Mouse (Mus musculus) midbrain, embryonic 12.5 days (tissue): Measurements from ENCODE around the gene Ckap2l. TPM values are rescaled to one million over a fixed set of nuclear protein-coding genes. Genes with fewer than 3 reads are reported as not detected.

ENCODE experiments used
- polyA plus RNA-seq: library from polyadenylated mRNA; unstranded; fragments of >200 nt; fragmentation: Nextera tagmentation; extraction: Ambion mirVana; gene quantifications from 2 replicates; pipeline ENCODE4 v1.2.1, GENCODE M21; 2016

Gene Ckap2l
- polyA plus RNA-seq, 1 experiment from 2014 or later, result 46.0 TPM

Other genes starting within 250 kb of the Ckap2l start
- 0.24 and 0.31 TPM in 2 replicates for gene Vinac1, start 249.0 kb downstream of the Ckap2l start, polyA plus RNA-seq
- 15.1 and 16.8 TPM in 2 replicates for gene Ttl, start 231.3 kb downstream of the Ckap2l start, polyA plus RNA-seq
- gene Polr1b, start 196.2 kb downstream of the Ckap2l start, polyA plus RNA-seq, result 27.2 and 27.3 TPM in 2 replicates
- 23.1 and 24.2 TPM in 2 replicates for gene Chchd5, start 167.5 kb downstream of the Ckap2l start, polyA plus RNA-seq
- 60.1 and 60.4 TPM in 2 replicates for gene Slc20a1, start 98.4 kb downstream of the Ckap2l start, polyA plus RNA-seq
- gene Il1a, start 12.8 kb upstream of the Ckap2l start, polyA plus RNA-seq, result 0.39 TPM in 1 of 2 replicates, not detected in the other
- not detected in 2 replicates for gene Il1b, start 73.9 kb upstream of the Ckap2l start, polyA plus RNA-seq
- not detected in 2 replicates for gene F830045P16Rik, start 239.4 kb upstream of the Ckap2l start, polyA plus RNA-seq